Mouse (Mus musculus) erythroblast, embryonic 14.5 days (primary cell): ENCODE results near the gene Gm5447.

Experiments used
- GATA1 ChIP-seq: IDR thresholded peaks from 2 replicates; pipeline ENCODE4 v1.6.1; 2012; ENCODE audit warnings: low read length, inconsistent platforms, mixed read lengths
- TAL1 ChIP-seq: IDR thresholded peaks from 3 replicates; pipeline ENCODE4 v1.6.1; 2012; ENCODE audit warnings: low read length, inconsistent platforms, mixed read lengths

GRCm38 (mm10) chr13:31017545-31017944, 43.5 kb downstream of the Gm5447 start:
- TF ChIP-seq GATA1 = no peak
- TF ChIP-seq TAL1 = no peak
